Comparison of ENCODE assay signal across 8 mouse cellular contexts in the genomic region with DNA sequence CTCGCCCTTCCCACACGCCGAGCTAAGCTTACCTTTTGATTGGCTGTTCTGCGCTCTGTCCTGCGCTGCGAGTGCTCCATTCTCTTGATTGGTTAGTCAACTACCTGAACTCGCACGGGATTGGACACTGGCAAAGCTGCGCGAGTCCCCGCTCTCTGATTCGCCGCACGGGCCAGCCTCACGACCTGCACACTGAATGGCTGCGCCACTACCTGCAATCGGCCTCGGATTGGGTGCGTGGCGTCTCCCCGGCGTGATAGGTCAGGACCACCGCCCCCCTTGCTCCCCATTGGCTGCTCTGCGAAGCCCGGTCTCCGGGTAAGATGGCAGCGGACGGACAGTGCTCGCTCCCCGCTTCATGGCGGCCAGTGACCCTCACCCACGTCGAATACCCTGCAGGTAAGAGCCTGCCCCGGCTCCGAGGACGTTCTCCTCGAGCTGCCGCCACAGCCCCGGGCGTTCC. TPM values are rescaled to one million over a fixed set of nuclear protein-coding genes. Genes with fewer than 3 reads are reported as not detected.
DNase-seq lines count a peak whose midpoint lies in the region; ATAC-seq and TF ChIP-seq lines count a peak whose summit lies in the region.

A gene (plus strand): TSS at position 141 of the 463 bp plus-strand sequence.

- peak within 1 kb of the TSS; percentile 93 for H3K27ac ChIP-seq in gastrocnemius, adult 2 months
- peak within 1 kb of the TSS; percentile 89 for H3K27ac ChIP-seq in hindbrain, postnatal 0 days
- H3K27ac ChIP-seq in left cerebral cortex, adult 2 months: peak within 1 kb of the TSS; percentile 92

- ATAC-seq in hindbrain, postnatal 0 days: peak; percentile 98
- ATAC-seq in megakaryocyte, adult 5-6 weeks (ENCODE audit: poor library complexity, severe bottlenecking): peak; percentile 98

- no peak for TF ChIP-seq CTCF in gastrocnemius, adult 2 months (IDR thresholded peaks at IDR 0.05)
- TF ChIP-seq CTCF in hindbrain, postnatal 0 days (IDR thresholded peaks at IDR 0.05; ENCODE audit: low read depth): no peak
- TF ChIP-seq CTCF in left cerebral cortex, adult 2 months (IDR thresholded peaks at IDR 0.05): no peak

- H3K4me1 ChIP-seq in hindbrain, postnatal 0 days (ENCODE audit: insufficient read depth, low read length): 0 out of 2 replicates have a peak, but pooled peaks cover 8% of the 10 kb centered on the region

- WGBS in hindbrain, postnatal 0 days: under 1% methylated on average over 40 of the region's 40 CpGs

- no peaks in the 10 kb centered on the region for H3K9me3 ChIP-seq in hindbrain, postnatal 0 days (ENCODE audit: low read length)

- H3K9ac ChIP-seq in hindbrain, postnatal 0 days (replicated peaks; ENCODE audit: low read length): peak within 1 kb of the TSS; percentile 73

- intact Hi-C loops in gastrocnemius, adult 2 months (cut with DNase I): no loop called here
- intact Hi-C loops in left cerebral cortex, adult 2 months (cut with DNase I): no loop called here

- no peaks in the 10 kb centered on the region for H3K27me3 ChIP-seq in hindbrain, postnatal 0 days (ENCODE audit: insufficient read depth, low read length)

- H3K36me3 ChIP-seq in hindbrain, postnatal 0 days (ENCODE audit: insufficient read depth, low read length): peaks cover 10% of the 10 kb centered on the region

- H3K4me2 ChIP-seq in hindbrain, postnatal 0 days (ENCODE audit: low read depth, low read length): peak within 1 kb of the TSS; percentile 86

- DNase-seq in WW6 (ENCODE audit: low read depth, low spot score): peak; percentile 98
- peak; percentile 92 to 96 for DNase-seq in cerebellum, postnatal 4 days (ENCODE audit: low spot score in 2 of 2)
- peak; percentile 99 for DNase-seq in gastrocnemius, adult 2 months
- DNase-seq in hindbrain, postnatal 0 days (ENCODE audit: low spot score): peak; percentile 99
- DNase-seq in left cerebral cortex, adult 2 months (ENCODE audit: extremely low spot score in 1 of 2, low spot score in 2 of 2): peak; percentile 97 to 98
- peak; percentile 99 for DNase-seq in right cerebral cortex, adult 2 months (ENCODE audit: low spot score in 2 of 2)
- peak; percentile 96 for DNase-seq in urinary bladder, postnatal 14 days (ENCODE audit: low spot score)

- H3K4me3 ChIP-seq in gastrocnemius, adult 2 months: peak within 1 kb of the TSS; percentile 83
- H3K4me3 ChIP-seq in hindbrain, postnatal 0 days (ENCODE audit: low read length): peak within 1 kb of the TSS; percentile 60
- H3K4me3 ChIP-seq in left cerebral cortex, adult 2 months: peak within 1 kb of the TSS; percentile 98

RNA-seq across cellular contexts. Expression of the gene that starts here (rescaled TPM):
- total RNA-seq in gastrocnemius, adult 2 months (2021): 1 to 10 TPM; 5.3 to 6.1 TPM
- total RNA-seq in hindbrain, postnatal 0 days (2014; rRNA removed): 119 and 122 TPM in 2 replicates
- 48.2 and 49.4 TPM in 2 replicates for polyA plus RNA-seq in hindbrain, postnatal 0 days (2015; fragmentation: Nextera tagmentation; extraction: Ambion mirVana)
- 10 to 100 TPM; 25.8 to 26.8 TPM for total RNA-seq in left cerebral cortex, adult 2 months (2021)
- total RNA-seq in megakaryocyte, adult 5-6 weeks (2015): 5.3 and 6.0 TPM in 2 replicates
- total RNA-seq in megakaryocyte, adult 5-6 weeks (2017): 11.5 and 16.8 TPM in 2 replicates

Comparison
In these comparisons a context has a peak if more than half of its experiments do, and no peak if none do; other contexts are left out.
1. Peak in every context shown above with its lines: DNase-seq, ATAC-seq, H3K4me3 ChIP-seq and H3K27ac ChIP-seq.